Mouse (Mus musculus): ENCODE measurements around the gene Nckap5.
A peak's percentile ranks its signal among the peaks of the same experiment; 100 is the strongest.
"Not testable (repeated sequence)": the region's sequence is repeated elsewhere in the genome, so short reads cannot be mapped to it uniquely, and the experiment has no call there.

Nckap5 gene

GRCm38 (mm10) chr1:126168579-126168978 lies 662.0 kb downstream of the Nckap5 start:
- DNase-seq (ENCODE audit: extremely low spot score): no peak

DNA sequence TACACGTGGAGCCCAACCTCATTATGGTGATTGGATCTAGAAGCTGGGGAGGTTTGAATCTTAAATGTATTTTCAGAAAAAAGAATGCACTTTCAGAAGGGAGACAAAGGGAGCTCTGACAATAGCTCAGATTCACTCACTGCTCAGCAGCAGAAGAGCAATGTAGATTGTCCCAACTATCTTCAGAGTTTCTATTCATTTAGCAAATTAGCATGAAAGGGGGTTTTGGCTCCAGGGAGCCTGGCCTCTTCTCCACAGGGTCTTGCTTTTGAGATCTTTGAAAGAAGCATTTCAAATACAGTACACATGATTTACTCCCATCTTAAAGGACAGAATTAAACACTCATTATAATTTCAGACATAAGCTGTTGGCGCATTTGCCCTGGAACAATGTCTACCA lies 662.5 kb downstream of the Nckap5 start:
- DNase-seq (ENCODE audit: extremely low spot score): no peak

DNA sequence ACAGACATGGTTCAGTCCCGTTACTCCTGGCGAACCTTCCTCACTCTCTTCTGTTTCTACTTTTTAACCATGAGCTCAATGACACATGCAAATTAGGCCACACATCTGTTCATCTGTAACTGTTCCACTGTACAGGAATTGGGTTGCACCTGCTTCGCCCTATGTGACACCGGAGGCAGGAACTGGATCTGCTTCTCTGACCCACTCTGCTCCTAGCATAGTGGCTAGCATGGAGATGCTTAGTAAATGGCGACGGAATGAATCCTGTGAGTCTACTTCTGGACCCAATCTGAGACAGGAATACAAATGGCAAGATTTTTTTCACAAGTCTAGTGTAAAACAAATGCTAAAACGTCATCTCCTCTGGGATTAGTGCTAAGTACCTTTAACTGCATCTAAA lies 663.1 kb downstream of the Nckap5 start:
- DNase-seq (ENCODE audit: extremely low spot score): no peak

- DNase-seq (ENCODE audit: extremely low spot score): no peak
These were observed 671.3 kb downstream of the Nckap5 start for GRCm38 (mm10) chr1:126159287-126159686.

- no peak for DNase-seq (ENCODE audit: extremely low spot score)
These were observed 674.8 kb downstream of the Nckap5 start for GRCm38 (mm10) chr1:126155816-126156215.

GRCm38 (mm10) chr1:126153516-126154234 lies 676.9 kb downstream of the Nckap5 start:
- no peak for DNase-seq (ENCODE audit: extremely low spot score)

GRCm38 (mm10) chr1:126152217-126152616 lies 678.4 kb downstream of the Nckap5 start:
- DNase-seq (ENCODE audit: extremely low spot score): no peak

GRCm38 (mm10) chr1:126149966-126150365 lies 680.6 kb downstream of the Nckap5 start:
- no peak for DNase-seq (ENCODE audit: extremely low spot score)

DNA sequence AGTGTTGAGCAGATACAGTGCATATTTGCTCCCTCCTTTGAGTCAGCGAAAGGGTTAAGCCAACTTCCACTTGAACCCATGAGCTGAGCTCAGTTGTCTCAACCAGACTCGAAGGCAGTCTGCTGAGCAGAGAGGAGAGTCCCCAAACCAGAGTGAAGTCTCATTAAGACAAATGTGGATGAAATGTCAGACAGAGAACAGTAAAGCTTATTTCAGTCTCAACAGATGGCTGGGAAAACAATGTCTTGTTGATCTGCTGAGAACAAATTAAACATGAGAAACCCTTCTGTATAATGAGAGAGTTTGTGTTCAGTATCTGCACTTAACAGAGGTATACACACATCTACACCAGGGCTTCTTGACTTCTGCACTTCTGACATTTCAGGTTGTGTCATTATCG lies 694.9 kb downstream of the Nckap5 start:
- no peak for DNase-seq (ENCODE audit: extremely low spot score)

DNA sequence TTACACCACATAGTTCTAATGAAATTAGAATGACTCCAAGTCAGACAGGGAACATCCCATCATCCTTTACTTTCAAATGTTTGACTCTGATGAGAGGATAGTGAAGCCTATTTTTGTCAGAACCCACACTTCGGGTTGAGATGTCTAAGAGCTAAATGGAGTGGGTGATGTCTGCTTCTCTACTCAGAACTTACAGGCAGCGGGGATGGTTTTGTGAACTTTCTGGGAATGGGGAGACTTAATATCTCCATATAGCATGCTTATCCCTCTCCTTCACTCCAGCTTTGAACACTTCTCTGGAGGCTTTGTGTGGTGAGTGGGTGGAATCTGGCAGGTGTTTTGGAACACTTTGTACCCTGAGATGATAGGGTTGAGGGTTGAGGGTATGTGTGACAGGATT lies 698.3 kb downstream of the Nckap5 start:
- no peak for DNase-seq (ENCODE audit: extremely low spot score)

- no peak for DNase-seq (ENCODE audit: extremely low spot score)
These were observed 701.5 kb downstream of the Nckap5 start for GRCm38 (mm10) chr1:126129129-126129528.

DNA sequence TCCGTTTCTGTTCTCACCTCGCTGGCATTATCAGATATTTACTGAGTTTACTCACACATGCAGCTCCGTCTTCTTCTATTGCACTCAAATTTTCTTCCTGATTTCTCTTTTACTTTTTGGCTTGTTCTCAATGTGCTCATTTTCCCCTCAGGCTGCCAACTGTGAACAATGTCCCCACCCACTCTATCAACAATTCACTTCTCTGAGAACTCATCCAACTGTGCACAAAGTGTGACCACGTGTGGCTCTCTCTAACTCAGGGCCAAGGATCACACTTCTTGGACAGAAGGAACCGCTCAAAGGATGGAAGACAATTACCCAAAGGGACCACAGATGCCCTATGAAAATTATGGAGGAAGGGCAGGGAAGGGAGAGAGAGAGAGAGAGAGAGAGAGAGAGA lies 707.5 kb downstream of the Nckap5 start:
- no peak for DNase-seq (ENCODE audit: extremely low spot score)

- no peak for DNase-seq (ENCODE audit: extremely low spot score)
These were observed 710.1 kb downstream of the Nckap5 start for GRCm38 (mm10) chr1:126120506-126120905.

DNA sequence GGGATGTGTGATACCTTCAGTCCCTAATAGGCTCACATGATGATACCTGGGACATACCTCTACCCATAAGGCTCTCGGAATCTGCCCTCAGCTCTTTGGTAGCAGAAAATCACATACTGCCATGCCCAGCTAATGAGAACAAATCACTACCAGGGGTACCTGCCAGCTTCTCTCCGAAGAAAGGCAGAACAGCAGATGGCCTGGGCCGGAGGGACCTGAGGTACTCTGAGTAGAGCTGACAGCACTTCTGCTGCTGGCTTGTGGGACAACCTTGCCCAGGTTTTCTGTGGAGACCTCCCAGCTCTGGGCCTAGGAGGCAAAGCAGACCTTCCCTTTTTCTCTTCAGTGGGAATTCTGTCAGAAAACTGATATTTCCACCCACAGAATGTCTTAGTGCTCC lies 714.6 kb downstream of the Nckap5 start:
- no peak for DNase-seq (ENCODE audit: extremely low spot score)

- DNase-seq (ENCODE audit: extremely low spot score): no peak
These were observed 724.8 kb downstream of the Nckap5 start for GRCm38 (mm10) chr1:126105673-126106256.

DNA sequence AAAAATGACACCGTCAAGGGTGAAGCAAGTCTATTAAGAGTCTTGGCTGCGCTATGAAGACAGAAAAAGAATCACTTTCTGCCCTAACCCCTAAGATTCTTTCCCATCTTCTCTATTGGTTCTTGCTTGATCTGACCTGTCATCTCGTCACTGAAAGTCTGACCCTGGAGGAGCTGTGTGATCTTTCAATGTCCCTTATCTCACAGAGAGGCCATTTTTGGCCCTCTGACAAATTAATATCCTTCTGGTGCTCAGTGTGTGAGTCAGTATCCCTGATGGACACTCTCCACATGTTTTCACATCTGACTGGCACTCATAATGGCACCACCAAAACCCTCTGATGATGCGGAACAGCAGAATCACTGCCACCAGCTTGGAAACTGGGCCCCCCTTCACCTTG lies 736.3 kb downstream of the Nckap5 start:
- DNase-seq (ENCODE audit: extremely low spot score): no peak

DNA sequence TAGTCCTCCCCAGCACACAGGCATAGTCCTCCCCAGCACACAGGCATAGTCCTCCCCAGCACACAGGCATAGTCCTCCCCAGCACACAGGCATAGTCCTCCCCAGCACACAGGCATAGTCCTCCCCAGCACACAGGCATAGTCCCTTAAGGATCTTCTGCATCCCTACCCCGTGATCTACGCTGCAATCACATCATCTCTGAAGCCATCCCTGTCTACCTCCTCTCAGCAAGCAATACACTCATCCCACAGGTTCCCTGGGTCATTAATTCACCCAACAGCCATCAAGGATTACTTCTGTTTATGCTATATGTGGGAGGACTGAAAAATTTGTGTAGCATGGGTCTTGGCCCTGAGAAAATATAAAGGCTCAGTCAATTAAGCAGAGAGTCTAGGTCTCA lies 738.6 kb downstream of the Nckap5 start:
- DNase-seq (ENCODE audit: extremely low spot score): not testable (repeated sequence)

- DNase-seq (ENCODE audit: extremely low spot score): no peak
These were observed 743.4 kb downstream of the Nckap5 start for GRCm38 (mm10) chr1:126087181-126087580.

GRCm38 (mm10) chr1:126076312-126076711 lies 754.3 kb downstream of the Nckap5 start:
- peak; percentile 1 for DNase-seq (ENCODE audit: extremely low spot score)

- no peak for DNase-seq (ENCODE audit: extremely low spot score)
These were observed 759.7 kb downstream of the Nckap5 start for GRCm38 (mm10) chr1:126070861-126071260.

DNA sequence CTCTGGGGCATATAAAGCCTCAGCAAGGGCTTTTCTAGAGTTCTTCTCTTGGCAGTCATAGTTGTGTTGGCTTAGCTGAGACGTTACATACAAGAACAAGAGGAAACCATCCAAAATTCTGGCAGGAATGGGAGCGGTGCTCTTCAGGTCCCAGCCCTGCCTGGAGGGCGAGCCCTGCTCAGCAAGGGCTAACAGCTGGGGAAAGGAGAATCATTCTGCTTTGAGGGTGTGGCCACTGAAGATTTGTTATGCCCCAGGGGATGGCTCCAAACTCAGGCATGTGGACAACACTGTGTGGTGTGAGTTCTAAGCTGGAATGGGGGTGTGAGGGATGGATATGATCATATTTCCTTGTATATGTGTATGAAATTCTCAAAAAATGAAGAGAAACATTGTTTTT lies 779.1 kb downstream of the Nckap5 start:
- DNase-seq (ENCODE audit: extremely low spot score): no peak

DNA sequence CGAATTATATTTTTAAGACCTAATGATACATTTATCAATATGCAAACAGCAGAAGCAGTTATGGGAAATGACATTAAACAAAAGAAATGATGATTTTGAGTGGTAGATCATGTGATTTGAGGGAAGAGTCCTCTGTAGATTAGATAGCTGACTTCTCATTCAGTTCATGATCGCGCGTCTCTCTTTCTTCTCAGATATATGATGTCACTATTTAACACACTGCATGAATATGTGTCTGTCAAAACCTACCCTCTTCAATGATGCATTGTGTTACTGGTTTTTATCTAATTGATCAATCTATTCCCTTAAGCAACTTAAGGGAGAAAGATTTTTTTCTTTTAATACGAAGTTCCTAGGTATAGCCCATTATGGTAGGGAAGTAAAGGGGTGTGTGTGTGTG lies 787.7 kb downstream of the Nckap5 start:
- no peak for DNase-seq (ENCODE audit: extremely low spot score)

GRCm38 (mm10) chr1:126027536-126027935 lies 803.1 kb downstream of the Nckap5 start:
- no peak for DNase-seq (ENCODE audit: extremely low spot score)

GRCm38 (mm10) chr1:126024518-126024917 lies 806.1 kb downstream of the Nckap5 start:
- no peak for DNase-seq (ENCODE audit: extremely low spot score)

Data from embryo, embryonic 9.5 days (tissue).